Comparison of ENCODE assay signal across 8 mouse cellular contexts in genomic region chr5:48371890-48372766, GRCm38 (mm10). TPM values are rescaled to one million over a fixed set of nuclear protein-coding genes. Genes with fewer than 3 reads are reported as not detected.
DNase-seq lines count a peak whose midpoint lies in the region; ATAC-seq lines count a peak whose summit lies in the region.

No protein-coding gene starts in this region.

- peak; percentile 100 for ATAC-seq in forebrain, embryonic 14.5 days
- peak; percentile 100 for ATAC-seq in neural tube, embryonic 15.5 days (ENCODE audit: low FRiP score)

- DNase-seq in ES-CJ7 (ENCODE audit: low read depth, low spot score): peak; percentile 94
- peak; percentile 89 for DNase-seq in cerebellum, adult 11 months
- DNase-seq in forebrain, embryonic 14.5 days (ENCODE audit: low spot score): peak; percentile 98
- DNase-seq in heart, postnatal 14 days: peak; percentile 89 to 96
- DNase-seq in layer of hippocampus, adult 11-12 months (ENCODE audit: low spot score): peak; percentile 95
- DNase-seq in lung, adult 18-20 months: peak; percentile 93 to 95
- peak; percentile 94 for DNase-seq in testis, postnatal 14 days (ENCODE audit: low spot score)

- 0 out of 2 replicates have a peak overlapping the region, but pooled peaks have one; percentile 48 for H3K27ac ChIP-seq in forebrain, embryonic 14.5 days (ENCODE audit: low read depth, low read length)
- peak overlapping the region; percentile 80 for H3K27ac ChIP-seq in neural tube, embryonic 15.5 days (replicated peaks)

- peak overlapping the region; percentile 70 for H3K9ac ChIP-seq in forebrain, embryonic 14.5 days (ENCODE audit: low read length)
- peak overlapping the region; percentile 74 for H3K9ac ChIP-seq in neural tube, embryonic 15.5 days (replicated peaks)

- WGBS in forebrain, embryonic 14.5 days: under 1% methylated on average over 44 of the region's 44 CpGs
- under 1% methylated on average over 44 of the region's 44 CpGs for WGBS in neural tube, embryonic 15.5 days

- no peaks in the 10 kb centered on the region for H3K9me3 ChIP-seq in forebrain, embryonic 14.5 days (replicated peaks; ENCODE audit: control insufficient read depth, low read length)
- no peaks in the 10 kb centered on the region for H3K9me3 ChIP-seq in neural tube, embryonic 15.5 days (replicated peaks)

- H3K27me3 ChIP-seq in forebrain, embryonic 14.5 days (replicated peaks; ENCODE audit: control insufficient read depth, insufficient read depth, low read length): no peaks in the 10 kb centered on the region
- H3K27me3 ChIP-seq in neural tube, embryonic 15.5 days (replicated peaks): no peaks in the 10 kb centered on the region

- H3K36me3 ChIP-seq in forebrain, embryonic 14.5 days (ENCODE audit: control insufficient read depth, insufficient read depth, low read length): peaks cover 14% of the 10 kb centered on the region
- peaks cover 22% of the 10 kb centered on the region for H3K36me3 ChIP-seq in neural tube, embryonic 15.5 days

- H3K4me2 ChIP-seq in forebrain, embryonic 14.5 days (ENCODE audit: low read length): peak overlapping the region; percentile 61
- peak overlapping the region; percentile 68 for H3K4me2 ChIP-seq in neural tube, embryonic 15.5 days

- intact Hi-C loops in heart, postnatal 14 days (cut with DNase I): no loop called here

- H3K4me3 ChIP-seq in forebrain, embryonic 14.5 days (ENCODE audit: low read depth, low read length): peak overlapping the region; percentile 81
- H3K4me3 ChIP-seq in neural tube, embryonic 15.5 days (replicated peaks): peak overlapping the region; percentile 99

- H3K4me1 ChIP-seq in forebrain, embryonic 14.5 days (ENCODE audit: control insufficient read depth, insufficient read depth, low read length): peaks cover 4% of the 10 kb centered on the region; the same call in 1 of the 2 replicates
- peaks cover 13% of the 10 kb centered on the region for H3K4me1 ChIP-seq in neural tube, embryonic 15.5 days

RNA-seq across cellular contexts. Expression of gene 5730480H06Rik, which starts 44.4 kb away (rescaled TPM):
- polyA plus RNA-seq in forebrain, embryonic 14.5 days (2014; fragmentation: Nextera tagmentation; extraction: Ambion mirVana): 17.0 and 20.2 TPM in 2 replicates
- total RNA-seq in heart, postnatal 14 days (2021): 1 to 10 TPM; 7.4 to 8.0 TPM
- polyA plus RNA-seq in neural tube, embryonic 15.5 days (2015; fragmentation: Nextera tagmentation; extraction: Ambion mirVana): 17.1 and 20.3 TPM in 2 replicates

Comparison
In these comparisons a context has a peak if more than half of its experiments do, and no peak if none do; other contexts are left out.
1. Peak in every context shown above with its lines: DNase-seq, ATAC-seq, H3K4me3 ChIP-seq and H3K27ac ChIP-seq.